Mouse (Mus musculus) forebrain, postnatal 0 days (tissue): ENCODE results near the gene Gpr142. TPM values are rescaled to one million over a fixed set of nuclear protein-coding genes. Genes with fewer than 3 reads are reported as not detected.

Experiments
- ATAC-seq: fragments of 200-750 bp; cut with Nextera tagmentation; 2 replicates; pipeline ENCODE4 v1.8.0; 2017; ENCODE audit warnings: mild to moderate bottlenecking, moderate library complexity
- DNase-seq: peaks from one replicate; pipeline ENCODE4 v3.0.0-alpha.2; 2015
- H3K27ac ChIP-seq: fragments of 300-500 bp; sonication (generic); 2 replicates; pipeline ENCODE4 v1.5.1; 2014; ENCODE audit warnings: low read depth, mild to moderate bottlenecking, antibody characterized with exemption, low read length, moderate library complexity, mixed read lengths
- H3K27me3 ChIP-seq: fragments of 300-500 bp; sonication (generic); 2 replicates; pipeline ENCODE4 v1.6.1; 2014; ENCODE audit warnings: mild to moderate bottlenecking, low read length, mixed read lengths; ENCODE audit not compliant: insufficient read depth
- H3K36me3 ChIP-seq: fragments of 300-500 bp; sonication (generic); 2 replicates; pipeline ENCODE4 v1.6.1; 2014; ENCODE audit warnings: mild to moderate bottlenecking, moderate library complexity; ENCODE audit not compliant: insufficient read depth
- H3K4me1 ChIP-seq: fragments of 300-500 bp; sonication (generic); 2 replicates; pipeline ENCODE4 v1.6.1; 2014; ENCODE audit warnings: antibody characterized with exemption; ENCODE audit not compliant: insufficient read depth
- H3K4me2 ChIP-seq: fragments of 300-500 bp; sonication (generic); 2 replicates; pipeline ENCODE4 v1.6.1; 2014; ENCODE audit warnings: low read depth, mild to moderate bottlenecking, moderate library complexity
- H3K4me3 ChIP-seq: fragments of 300-500 bp; sonication (generic); 2 replicates; pipeline ENCODE4 v1.5.1; 2014; ENCODE audit warnings: low read depth, low read length, mixed read lengths
- H3K9ac ChIP-seq: fragments of 300-500 bp; sonication (generic); 2 replicates; pipeline ENCODE4 v1.6.1; 2014; ENCODE audit warnings: mild to moderate bottlenecking
- H3K9me3 ChIP-seq: fragments of 300-500 bp; sonication (generic); 2 replicates; pipeline ENCODE4 v1.6.1; 2016; ENCODE audit warnings: low read length
- CTCF ChIP-seq: sonication (generic); IDR thresholded peaks from 2 replicates; pipeline ENCODE4 v1.5.1; 2016; ENCODE audit warnings: antibody characterized with exemption, control low read depth, low read depth
- WGBS: fragments of 180-500 bp; shearing (Covaris S2); extraction: QIAGEN DNeasy Blood & Tissue Kit; methylation state at CpG from one replicate; pipeline ENCODE4 v1.1.7; 2014; 5-methylcytosine and 5-hydroxymethylcytosine counted together
- polyA plus RNA-seq: library from polyadenylated mRNA; unstranded; fragments of >200 nt; fragmentation: Nextera tagmentation; extraction: Ambion mirVana; gene quantifications from 2 replicates; pipeline ENCODE4 v1.2.1, GENCODE M21; 2015
- total RNA-seq: library from RNA; depleted of rRNA; stranded (reverse); fragments of >200 nt; gene quantifications from 2 replicates; pipeline ENCODE4 v1.2.3, GENCODE M21; 2014

Gpr142 gene
- total and polyA plus RNA-seq, 2 experiments from 2014 or later, result not detected

DNA sequence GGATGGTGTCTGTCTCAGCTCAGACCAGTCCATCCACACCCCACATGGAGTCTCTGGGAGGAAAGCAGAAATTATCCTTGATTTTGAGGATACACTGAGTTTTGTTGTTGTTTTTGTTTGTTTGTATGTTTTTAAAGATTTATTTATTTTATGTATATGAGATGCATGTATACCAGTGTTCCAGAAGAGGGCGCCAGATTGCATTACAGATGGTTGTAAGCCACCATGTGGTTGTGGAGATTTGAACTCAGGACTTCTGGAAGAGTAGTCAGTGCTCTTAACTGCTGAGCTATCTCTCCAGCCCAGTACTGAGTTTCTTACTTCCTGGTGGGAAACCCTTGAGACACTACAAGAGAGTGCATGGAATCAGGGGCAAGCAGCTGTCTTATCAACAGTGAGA is 10.6 kb downstream of the Gpr142 start:
- Histone ChIP-seq H3K36me3 (no peaks in the 10 kb centered on the region), H3K4me2 (no peak overlapping the region), H3K27me3 (no peaks in the 10 kb centered on the region), H3K4me1 (no peaks in the 10 kb centered on the region), H3K9ac (no peak overlapping the region), H3K4me3 (no peak overlapping the region), H3K9me3 (no peaks in the 10 kb centered on the region), H3K27ac (no peak overlapping the region)
- peak; percentile 26; the same call in 1 of the 2 replicates for TF ChIP-seq CTCF
- 87% methylated on average over 1 of the region's 1 CpGs for WGBS
- ATAC-seq (no peak), DNase-seq (no peak)

DNA sequence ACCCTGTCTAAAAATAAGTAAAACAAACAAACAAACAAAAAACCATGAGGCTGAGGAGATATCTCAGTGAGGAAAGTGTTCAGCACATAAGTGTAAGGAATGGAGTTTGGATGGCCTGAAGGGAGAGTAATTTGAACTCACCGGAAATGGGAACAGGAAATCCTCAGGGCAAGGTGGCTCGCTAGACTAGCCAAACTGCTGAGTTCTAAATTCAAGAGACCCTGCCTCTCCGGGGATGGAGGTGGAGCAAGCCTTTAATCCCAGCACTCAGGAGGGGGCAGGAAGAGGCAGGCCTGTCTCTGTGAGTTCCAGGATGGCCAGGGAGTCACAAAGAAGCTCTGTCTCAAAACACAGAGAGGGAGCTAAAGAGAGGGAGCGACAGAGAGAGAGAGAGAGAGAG is 11.6 kb downstream of the Gpr142 start:
- no peaks in the 10 kb centered on the region for H3K27me3 ChIP-seq
- H3K27ac ChIP-seq, result no peak overlapping the region
- ATAC-seq (no peak), DNase-seq (no peak)
- TF ChIP-seq CTCF, result no peak
- H3K36me3 ChIP-seq, result no peaks in the 10 kb centered on the region
- no peak overlapping the region for H3K4me2 ChIP-seq
- H3K4me3 ChIP-seq, result no peak overlapping the region
- H3K4me1 ChIP-seq, result no peaks in the 10 kb centered on the region
- H3K9me3 ChIP-seq, result no peaks in the 10 kb centered on the region
- H3K9ac ChIP-seq, result no peak overlapping the region
- WGBS, result 25% methylated on average over 4 of the region's 4 CpGs

- H3K36me3 ChIP-seq, result no peaks in the 10 kb centered on the region
- H3K4me2 ChIP-seq, result no peak overlapping the region
- no peaks in the 10 kb centered on the region for H3K4me1 ChIP-seq
- H3K27me3 ChIP-seq, result no peaks in the 10 kb centered on the region
- no peaks in the 10 kb centered on the region for H3K9me3 ChIP-seq
- ATAC-seq (0 out of 2 replicates have a peak, but pooled peaks have one; percentile 53), DNase-seq (peak; percentile 81)
- no peak overlapping the region for H3K27ac ChIP-seq
- H3K4me3 ChIP-seq, result no peak overlapping the region
- WGBS, result 12% methylated on average over 6 of the region's 6 CpGs
- no peak overlapping the region for H3K9ac ChIP-seq
- peak; percentile 89 for TF ChIP-seq CTCF
These were observed 14.1 kb downstream of the Gpr142 start for GRCm38 (mm10) chr11:114812731-114813240.

DNA sequence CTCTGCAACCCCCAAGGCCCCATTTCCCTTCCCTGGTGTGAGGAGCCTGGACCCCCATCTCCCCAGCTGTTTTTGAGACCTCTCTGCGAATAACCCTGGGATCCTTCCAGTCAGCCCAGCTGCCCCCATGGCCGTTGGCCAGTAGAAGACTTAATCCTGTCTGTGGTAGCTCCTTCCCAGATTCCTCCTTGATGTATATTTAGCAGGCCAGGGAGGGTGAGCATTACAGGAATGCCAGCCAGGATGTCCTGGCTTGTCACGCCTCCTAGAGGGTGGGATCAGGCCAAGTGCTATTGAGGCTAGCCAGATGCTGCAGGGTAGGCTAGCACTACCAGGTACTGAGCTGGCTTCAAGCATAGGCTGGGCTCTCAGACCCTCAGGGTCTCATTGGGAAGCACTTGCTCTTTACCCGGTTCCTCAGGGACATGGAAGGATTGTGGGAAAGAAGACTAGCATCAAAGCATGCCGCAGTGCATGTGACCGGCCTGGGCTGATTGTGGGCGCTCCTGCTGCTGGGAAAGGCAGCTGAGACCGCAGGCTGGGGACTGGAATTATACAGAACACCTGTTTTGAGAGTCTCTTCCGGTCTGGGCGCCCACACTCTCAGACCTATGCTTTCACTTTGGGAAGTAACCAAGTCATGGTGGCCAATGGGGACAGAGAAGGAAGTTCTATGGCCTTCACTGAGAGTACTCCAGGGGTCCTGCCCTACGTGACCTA is 16.3 kb downstream of the Gpr142 start:
- ATAC-seq (no peak), DNase-seq (no peak)
- no peak overlapping the region for H3K4me2 ChIP-seq
- H3K9me3 ChIP-seq, result no peaks in the 10 kb centered on the region
- WGBS, result 79% methylated on average over 11 of the region's 11 CpGs
- no peaks in the 10 kb centered on the region for H3K36me3 ChIP-seq
- H3K4me3 ChIP-seq, result no peak overlapping the region
- H3K4me1 ChIP-seq, result no peaks in the 10 kb centered on the region
- no peaks in the 10 kb centered on the region for H3K27me3 ChIP-seq
- no peak overlapping the region for H3K27ac ChIP-seq
- H3K9ac ChIP-seq, result no peak overlapping the region
- TF ChIP-seq CTCF, result no peak

- no peaks in the 10 kb centered on the region for H3K36me3 ChIP-seq
- H3K27me3 ChIP-seq, result no peaks in the 10 kb centered on the region
- no peaks in the 10 kb centered on the region for H3K9me3 ChIP-seq
- H3K4me3 ChIP-seq, result no peak overlapping the region
- no peak overlapping the region for H3K27ac ChIP-seq
- ATAC-seq, result no peak
- 91% methylated on average over 4 of the region's 4 CpGs for WGBS
- no peak overlapping the region for H3K4me2 ChIP-seq
- TF ChIP-seq CTCF, result no peak
- H3K4me1 ChIP-seq, result no peaks in the 10 kb centered on the region
- DNase-seq, result no peak
- H3K9ac ChIP-seq, result no peak overlapping the region
These were observed 18.2 kb downstream of the Gpr142 start for GRCm38 (mm10) chr11:114816934-114817333.

- Histone ChIP-seq H3K4me3 (no peak overlapping the region), H3K9me3 (no peaks in the 10 kb centered on the region), H3K9ac (no peak overlapping the region), H3K36me3 (no peaks in the 10 kb centered on the region), H3K27ac (no peak overlapping the region), H3K4me2 (no peak overlapping the region), H3K4me1 (peaks cover 5% of the 10 kb centered on the region), H3K27me3 (no peaks in the 10 kb centered on the region)
- DNase-seq (no peak), ATAC-seq (no peak)
- 96% methylated on average over 7 of the region's 7 CpGs for WGBS
- no peak for TF ChIP-seq CTCF
These were observed 19.5 kb downstream of the Gpr142 start for GRCm38 (mm10) chr11:114818185-114818584.

- no peak overlapping the region for H3K4me2 ChIP-seq
- no peak overlapping the region for H3K4me3 ChIP-seq
- ATAC-seq (no peak), DNase-seq (no peak)
- peaks cover 7% of the 10 kb centered on the region for H3K4me1 ChIP-seq
- no peak overlapping the region for H3K27ac ChIP-seq
- H3K9me3 ChIP-seq, result no peaks in the 10 kb centered on the region
- no peaks in the 10 kb centered on the region for H3K36me3 ChIP-seq
- TF ChIP-seq CTCF, result no peak
- no peaks in the 10 kb centered on the region for H3K27me3 ChIP-seq
- 43% methylated on average over 2 of the region's 2 CpGs for WGBS
- H3K9ac ChIP-seq, result no peak overlapping the region
These were observed 20.4 kb downstream of the Gpr142 start for GRCm38 (mm10) chr11:114819110-114819509.
